Mouse (Mus musculus) erythroblast, embryonic 14.5 days (primary cell): ENCODE results near the gene Ttc21b.

Experiments
- GATA1 ChIP-seq: IDR thresholded peaks from 2 replicates; pipeline ENCODE4 v1.6.1; 2012; ENCODE audit warnings: low read length, inconsistent platforms, mixed read lengths
- TAL1 ChIP-seq: IDR thresholded peaks from 3 replicates; pipeline ENCODE4 v1.6.1; 2012; ENCODE audit warnings: low read length, inconsistent platforms, mixed read lengths

GRCm38 (mm10) chr2:66170721-66171120 is 85.7 kb downstream of the Ttc21b start:
- TF ChIP-seq GATA1 (no peak), TAL1 (no peak)
